Mouse (Mus musculus) ES-E14 (cell line): ENCODE measurements around the gene Plekho2. TPM values are rescaled to one million over a fixed set of nuclear protein-coding genes. Genes with fewer than 3 reads are reported as not detected.
A peak's percentile ranks its signal among the peaks of the same experiment; 100 is the strongest.

Experiments
- DNase-seq: peaks from one replicate; pipeline ENCODE4 v3.0.0-alpha.2; 2013; ENCODE audit warnings: low read depth, low spot score
- H3K27ac ChIP-seq: 2 replicates; pipeline ENCODE4 v1.5.1; 2012; ENCODE audit warnings: low read depth, mild to moderate bottlenecking, low read length, moderate library complexity, mixed read lengths; ENCODE audit not compliant: poor library complexity, insufficient read depth, severe bottlenecking
- H3K36me3 ChIP-seq: 2 replicates; pipeline ENCODE4 v1.6.1; 2012; ENCODE audit warnings: mild to moderate bottlenecking, low read length, moderate library complexity, mixed read lengths; ENCODE audit not compliant: control insufficient read depth, poor library complexity, insufficient read depth, severe bottlenecking
- H3K4me1 ChIP-seq, 2 experiments: fragments of 150-350 bp in 1 of 2; sonication (generic) in 1 of 2; 2 replicates each; pipeline ENCODE4 v1.6.1; 2012; ENCODE audit warnings: low read length in 2 of 2, mild to moderate bottlenecking in 1 of 2, mixed read lengths in 1 of 2; ENCODE audit not compliant: control insufficient read depth in 2 of 2, insufficient read depth in 2 of 2, poor library complexity in 1 of 2
- H3K4me3 ChIP-seq, 2 experiments: fragments of 150-350 bp in 1 of 2; sonication (generic) in 1 of 2; 2 replicates each; pipeline ENCODE4 v1.5.1; 2012; ENCODE audit warnings: low read length in 2 of 2, low read depth in 1 of 2, mild to moderate bottlenecking in 1 of 2, mixed read lengths in 1 of 2; ENCODE audit not compliant: insufficient read depth in 1 of 2, poor library complexity in 1 of 2, severe bottlenecking in 1 of 2
- H3K9ac ChIP-seq: 2 replicates; pipeline ENCODE4 v1.6.1; 2012; ENCODE audit warnings: low read depth, mild to moderate bottlenecking, low read length, mixed read lengths; ENCODE audit not compliant: poor library complexity, insufficient read depth, severe bottlenecking
- H3K9me3 ChIP-seq: fragments of 150-350 bp; sonication (generic); 2 replicates; pipeline ENCODE4 v1.6.1; 2012; ENCODE audit warnings: low read depth, mild to moderate bottlenecking, low read length; ENCODE audit not compliant: control insufficient read depth, insufficient read depth
- CHD2 ChIP-seq: IDR thresholded peaks from 2 replicates; pipeline ENCODE4 v1.6.1; 2014; ENCODE audit warnings: mild to moderate bottlenecking, low read depth, low read length, inconsistent platforms
- HCFC1 ChIP-seq: IDR thresholded peaks from 2 replicates; pipeline ENCODE4 v1.6.1; 2012; ENCODE audit warnings: low read length, inconsistent platforms, borderline replicate concordance; ENCODE audit not compliant: insufficient read depth
- MAFK ChIP-seq: IDR thresholded peaks from 2 replicates; pipeline ENCODE4 v1.6.1; 2014; ENCODE audit warnings: mild to moderate bottlenecking, low read depth, low read length, inconsistent platforms; ENCODE audit not compliant: insufficient read depth
- ZC3H11A ChIP-seq: IDR thresholded peaks from 2 replicates; pipeline ENCODE4 v1.6.1; 2012; ENCODE audit warnings: low read depth, mild to moderate bottlenecking, inconsistent platforms, low read length, borderline replicate concordance
- ZNF384 ChIP-seq: IDR thresholded peaks from 2 replicates; pipeline ENCODE4 v1.6.1; 2012; ENCODE audit warnings: low read depth, low read length, inconsistent platforms
- in situ Hi-C, 2 experiments: fragments of 600-800 bp; cut with MboI; formaldehyde crosslinking; loops; one replicate each; pipeline ENCODE4 v1.15.1; 2025; ENCODE audit warnings: low sequenced_read_pairs in 2 of 2, inconsistent platforms in 1 of 2; ENCODE audit not compliant: unreplicated experiment in 2 of 2
- total RNA-seq: library from RNA; depleted of rRNA; stranded (reverse); fragments of 300-350 nt; gene quantifications from 2 replicates; pipeline ENCODE4 v1.2.3, GENCODE M21; 2012

Gene Plekho2
- total RNA-seq, 1 experiment = 5.4 TPM

DNA sequence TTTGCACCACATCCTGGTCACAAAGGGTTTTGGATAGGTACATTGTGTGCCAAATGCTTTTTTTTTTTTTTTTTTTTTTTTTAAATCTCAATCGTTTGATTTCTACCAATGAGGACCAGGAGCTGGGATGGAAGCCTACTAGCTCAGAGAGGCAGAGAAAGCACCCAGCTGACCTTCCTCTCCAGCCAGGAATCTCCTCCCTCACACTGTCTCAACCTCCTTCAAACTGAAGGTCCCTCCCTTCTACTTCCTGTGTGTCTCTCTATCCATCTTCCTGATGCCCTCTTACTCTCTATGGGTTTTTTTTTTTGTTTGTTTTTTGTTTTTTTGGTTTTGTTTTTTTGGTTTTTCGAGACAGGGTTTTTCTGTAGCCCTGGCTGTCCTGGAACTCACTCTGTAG, 21.1 kb upstream of the Plekho2 start:
- in situ Hi-C loops = loop anchor here (10.0 kb wide), 2 partner anchors 64 to 254 kb away; partner anchors contain the start of gene Oaz2 (in 2 of the 2)
- no peak overlapping the region for H3K4me3 ChIP-seq
- H3K4me1 ChIP-seq = peaks cover 0 to 6% of the 10 kb centered on the region in 2 experiments; a peak in 2 of 4 replicates

GRCm38 (mm10) chr9:65598765-65599249, 19.0 kb upstream of the Plekho2 start:
- Histone ChIP-seq H3K4me3 (no peak overlapping the region), H3K9ac (no peak overlapping the region), H3K4me1 (peaks cover 3% of the 10 kb centered on the region in 2 experiments; a peak in 2 of 4 replicates), H3K27ac (peak overlapping the region; percentile 18; the same call in 1 of the 2 replicates), H3K36me3 (peaks cover 9% of the 10 kb centered on the region), H3K9me3 (no peaks in the 10 kb centered on the region)
- peak; percentile 41; the same call in 1 of the 2 replicates for TF ChIP-seq ZC3H11A
- no peak for TF ChIP-seq ZNF384
- in situ Hi-C loops = no loop called here
- DNase-seq = peak; percentile 66

More for the DNA sequence above, 21.1 kb upstream of the Plekho2 start:
- DNase-seq = no peak
- no peak overlapping the region; the same call in 1 of the 2 replicates for H3K27ac ChIP-seq
- no peaks in the 10 kb centered on the region for H3K36me3 ChIP-seq
- no peak overlapping the region; the same call in 1 of the 2 replicates for H3K9ac ChIP-seq
- no peak for TF ChIP-seq HCFC1
- peak; percentile 88 for TF ChIP-seq ZNF384
- H3K9me3 ChIP-seq = no peaks in the 10 kb centered on the region

DNA sequence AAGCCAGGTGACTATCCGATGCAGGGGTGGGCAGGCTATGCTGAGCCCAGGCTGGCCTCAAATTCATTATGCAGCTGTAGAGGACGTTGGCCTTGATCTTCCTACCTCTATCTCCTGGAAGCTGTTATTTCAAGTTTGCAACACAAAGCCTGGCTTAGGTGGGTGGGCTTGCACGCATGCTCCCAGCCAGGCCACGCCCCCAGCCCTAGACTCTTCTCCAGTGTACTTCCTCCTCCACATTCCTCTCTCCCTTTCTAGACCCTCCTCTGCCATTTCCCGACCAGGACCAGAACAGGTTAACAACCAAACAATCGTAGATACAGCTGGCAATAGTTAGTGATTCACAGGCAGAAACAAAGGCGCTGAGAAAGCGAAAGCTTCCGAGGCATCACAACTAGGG, 13.8 kb upstream of the Plekho2 start:
- Histone ChIP-seq H3K4me3 (peak overlapping the region; percentile 25 to 44; a peak in 3 of 4 replicates), H3K9me3 (no peaks in the 10 kb centered on the region), H3K36me3 (peaks cover 34% of the 10 kb centered on the region), H3K9ac (peak overlapping the region; percentile 46), H3K4me1 (peaks cover 3 to 15% of the 10 kb centered on the region in 2 experiments; a peak in 3 of 4 replicates), H3K27ac (peak overlapping the region; percentile 86)
- DNase-seq = peak; percentile 90
- in situ Hi-C loops = no loop called here
- no peak for TF ChIP-seq MAFK
- no peak for TF ChIP-seq ZC3H11A
- no peak for TF ChIP-seq HCFC1
- no peak for TF ChIP-seq CHD2
- TF ChIP-seq ZNF384 = no peak

DNA sequence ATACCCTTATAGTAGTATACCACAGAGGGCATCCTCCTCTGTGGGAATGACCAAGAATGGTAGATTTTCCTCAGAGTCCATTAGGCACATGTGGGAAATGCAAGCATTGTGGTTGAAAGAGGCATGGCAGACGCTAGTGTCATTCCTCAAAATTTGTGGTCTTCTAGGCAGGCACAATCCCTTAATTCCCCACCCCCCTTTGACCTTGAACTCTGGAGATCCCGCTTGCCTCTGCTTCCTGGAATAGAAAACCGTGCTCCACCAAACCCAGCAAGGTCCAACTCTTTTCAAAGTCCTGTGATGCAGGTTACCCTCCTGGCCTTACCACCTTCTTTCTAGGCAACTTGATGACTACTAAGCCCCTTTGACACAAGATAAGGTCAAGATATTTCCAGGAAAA, 12.9 kb upstream of the Plekho2 start:
- peak overlapping the region; percentile 86; the same call in 1 of the 2 replicates for H3K27ac ChIP-seq
- H3K36me3 ChIP-seq = peaks cover 34% of the 10 kb centered on the region
- peak overlapping the region in 1 of 2 experiments; percentile 25; a peak in 1 of 4 replicates for H3K4me3 ChIP-seq
- peak overlapping the region; percentile 24; the same call in 1 of the 2 replicates for H3K9ac ChIP-seq
- in situ Hi-C loops = no loop called here
- peak; percentile 40 for DNase-seq
- H3K4me1 ChIP-seq = peaks cover 3 to 15% of the 10 kb centered on the region in 2 experiments; a peak in 3 of 4 replicates
- TF ChIP-seq ZNF384 (no peak), ZC3H11A (no peak), HCFC1 (no peak), MAFK (no peak)
- H3K9me3 ChIP-seq = no peaks in the 10 kb centered on the region

GRCm38 (mm10) chr9:65589091-65589490, 9.3 kb upstream of the Plekho2 start:
- Histone ChIP-seq H3K36me3 (peaks cover 25% of the 10 kb centered on the region), H3K9me3 (no peaks in the 10 kb centered on the region), H3K27ac (no peak overlapping the region), H3K4me1 (peaks cover 3 to 12% of the 10 kb centered on the region in 2 experiments; a peak in 3 of 4 replicates), H3K4me3 (peak overlapping the region; percentile 80 to 96), H3K9ac (peak overlapping the region; percentile 21; the same call in 1 of the 2 replicates)
- TF ChIP-seq HCFC1 (no peak), ZNF384 (no peak), ZC3H11A (no peak), CHD2 (no peak)
- in situ Hi-C loops = no loop called here
- no peak for DNase-seq
